Mouse (Mus musculus): ENCODE data around the gene Arhgap35. TPM values are rescaled to one million over a fixed set of nuclear protein-coding genes. Genes with fewer than 3 reads are reported as not detected.

Arhgap35 gene
- polyA plus RNA-seq, 1 experiment from 2014 or later = 32.6 TPM

GRCm38 (mm10) chr7:16544770-16545169, 70.0 kb downstream of the Arhgap35 start:
- H3K27me3 ChIP-seq (ENCODE audit: control insufficient read depth, insufficient read depth, low read length) = no peaks in the 10 kb centered on the region
- DNase-seq (ENCODE audit: low spot score) (peak; percentile 64), ATAC-seq (replicated peaks; ENCODE audit: insufficient number of reproducible peaks, low FRiP score, low TSS enrichment, low read depth) (peak; percentile 70; the same call in 1 of the 2 replicates)
- H3K36me3 ChIP-seq (replicated peaks; ENCODE audit: control insufficient read depth, insufficient read depth, low read depth, low read length) = peaks cover 3% of the 10 kb centered on the region; the same call in 1 of the 2 replicates
- no peak overlapping the region for H3K4me2 ChIP-seq (ENCODE audit: low read depth, low read length)
- H3K9ac ChIP-seq (replicated peaks; ENCODE audit: low read length) = no peak overlapping the region
- no peak overlapping the region for H3K27ac ChIP-seq (replicated peaks; ENCODE audit: low read depth, low read length)
- WGBS = 47% methylated on average over 8 of the region's 8 CpGs
- H3K4me1 ChIP-seq (ENCODE audit: control insufficient read depth, insufficient read depth, low read length) = no peaks in the 10 kb centered on the region
- no peaks in the 10 kb centered on the region for H3K9me3 ChIP-seq (replicated peaks; ENCODE audit: control insufficient read depth, low read length)
- no peak overlapping the region for H3K4me3 ChIP-seq (ENCODE audit: low read depth, low read length)

DNA sequence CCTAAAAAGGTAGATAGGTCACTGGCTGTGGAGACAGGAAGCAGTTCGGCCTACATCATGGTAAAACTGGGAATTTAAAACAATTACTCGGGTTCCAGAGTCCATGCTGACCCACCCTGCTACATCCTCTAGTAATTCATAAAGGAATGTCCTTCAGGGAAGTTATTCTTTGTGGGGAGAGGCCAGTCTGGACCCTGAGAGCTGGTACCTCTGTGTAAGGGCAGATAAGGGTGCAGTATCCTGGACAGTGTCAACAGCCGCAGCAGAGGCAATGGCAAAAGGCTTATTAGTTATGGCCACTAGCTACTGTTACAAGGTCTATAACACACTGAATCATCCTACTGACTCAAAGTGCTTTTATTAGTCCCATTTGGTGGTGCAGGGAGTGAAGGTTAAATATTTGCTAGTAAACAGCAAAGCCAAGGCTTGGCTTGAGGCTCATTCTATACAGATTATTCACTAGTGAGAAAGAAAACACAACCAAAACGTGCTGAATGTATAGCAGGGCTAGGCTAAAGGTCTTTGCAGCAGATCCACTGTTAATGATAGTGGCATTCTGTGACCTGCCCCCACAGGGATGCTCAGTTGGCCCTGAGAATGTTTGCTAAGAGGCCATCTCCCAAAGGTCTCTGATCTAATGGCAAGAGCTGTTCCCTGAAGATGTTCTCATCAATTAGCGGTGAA, 77.4 kb downstream of the Arhgap35 start:
- 87% methylated on average over 5 of the region's 5 CpGs for WGBS
- H3K27me3 ChIP-seq (ENCODE audit: control insufficient read depth, insufficient read depth, low read length) = no peaks in the 10 kb centered on the region
- H3K36me3 ChIP-seq (replicated peaks; ENCODE audit: control insufficient read depth, insufficient read depth, low read depth, low read length) = no peaks in the 10 kb centered on the region; the same call in none of the 2 replicates
- H3K4me3 ChIP-seq (ENCODE audit: low read depth, low read length) = no peak overlapping the region
- H3K27ac ChIP-seq (replicated peaks; ENCODE audit: low read depth, low read length) = no peak overlapping the region
- H3K9ac ChIP-seq (replicated peaks; ENCODE audit: low read length) = no peak overlapping the region
- ATAC-seq (replicated peaks; ENCODE audit: insufficient number of reproducible peaks, low FRiP score, low TSS enrichment, low read depth) (no peak), DNase-seq (ENCODE audit: low spot score) (no peak)
- H3K9me3 ChIP-seq (replicated peaks; ENCODE audit: control insufficient read depth, low read length) = no peaks in the 10 kb centered on the region
- no peaks in the 10 kb centered on the region for H3K4me1 ChIP-seq (ENCODE audit: control insufficient read depth, insufficient read depth, low read length)
- no peak overlapping the region for H3K4me2 ChIP-seq (ENCODE audit: low read depth, low read length)

GRCm38 (mm10) chr7:16525995-16526394, 88.8 kb downstream of the Arhgap35 start:
- Histone ChIP-seq H3K4me2 (ENCODE audit: low read depth, low read length) (no peak overlapping the region), H3K27me3 (ENCODE audit: control insufficient read depth, insufficient read depth, low read length) (no peaks in the 10 kb centered on the region), H3K36me3 (replicated peaks; ENCODE audit: control insufficient read depth, insufficient read depth, low read depth, low read length) (no peaks in the 10 kb centered on the region), H3K4me1 (ENCODE audit: control insufficient read depth, insufficient read depth, low read length) (no peaks in the 10 kb centered on the region), H3K9me3 (replicated peaks; ENCODE audit: control insufficient read depth, low read length) (no peaks in the 10 kb centered on the region), H3K9ac (replicated peaks; ENCODE audit: low read length) (no peak overlapping the region), H3K27ac (replicated peaks; ENCODE audit: low read depth, low read length) (no peak overlapping the region), H3K4me3 (ENCODE audit: low read depth, low read length) (no peak overlapping the region)
- DNase-seq (ENCODE audit: low spot score) = no peak
- 88% methylated on average over 2 of the region's 2 CpGs for WGBS
- ATAC-seq (replicated peaks; ENCODE audit: insufficient number of reproducible peaks, low FRiP score, low TSS enrichment, low read depth) = no peak

- H3K27me3 ChIP-seq (ENCODE audit: control insufficient read depth, insufficient read depth, low read length) = no peaks in the 10 kb centered on the region
- H3K27ac ChIP-seq (replicated peaks; ENCODE audit: low read depth, low read length) = no peak overlapping the region
- H3K4me1 ChIP-seq (ENCODE audit: control insufficient read depth, insufficient read depth, low read length) = no peaks in the 10 kb centered on the region
- no peaks in the 10 kb centered on the region for H3K36me3 ChIP-seq (replicated peaks; ENCODE audit: control insufficient read depth, insufficient read depth, low read depth, low read length)
- DNase-seq (ENCODE audit: low spot score) (no peak), ATAC-seq (replicated peaks; ENCODE audit: insufficient number of reproducible peaks, low FRiP score, low TSS enrichment, low read depth) (no peak)
- WGBS = 84% methylated on average over 3 of the region's 3 CpGs
- no peaks in the 10 kb centered on the region for H3K9me3 ChIP-seq (replicated peaks; ENCODE audit: control insufficient read depth, low read length)
- H3K4me3 ChIP-seq (ENCODE audit: low read depth, low read length) = no peak overlapping the region
- no peak overlapping the region for H3K4me2 ChIP-seq (ENCODE audit: low read depth, low read length)
- H3K9ac ChIP-seq (replicated peaks; ENCODE audit: low read length) = no peak overlapping the region
Observed at GRCm38 (mm10) chr7:16525448-16525847, 89.3 kb downstream of the Arhgap35 start.

DNA sequence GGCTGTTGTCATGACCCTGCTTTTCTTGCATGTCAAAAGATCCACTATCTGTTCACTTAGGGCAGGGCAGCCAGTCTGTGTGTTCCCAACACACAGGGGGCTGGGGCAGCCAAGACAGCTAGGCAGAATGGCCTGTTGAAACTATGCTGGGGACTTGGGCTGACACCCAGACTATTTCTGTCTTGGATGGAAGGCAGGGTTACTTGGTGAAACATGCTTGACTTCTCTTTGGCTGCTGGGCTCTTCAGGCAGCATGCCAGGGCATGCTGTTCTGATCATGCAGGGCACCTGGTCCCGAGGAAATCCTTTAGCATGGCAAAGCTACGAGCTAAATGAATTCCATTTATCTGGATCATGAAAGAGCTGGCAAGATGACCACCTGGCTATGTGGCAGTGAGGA, 90.5 kb downstream of the Arhgap35 start:
- no peak for ATAC-seq (replicated peaks; ENCODE audit: insufficient number of reproducible peaks, low FRiP score, low TSS enrichment, low read depth)
- WGBS = 86% methylated on average over 2 of the region's 2 CpGs

DNA sequence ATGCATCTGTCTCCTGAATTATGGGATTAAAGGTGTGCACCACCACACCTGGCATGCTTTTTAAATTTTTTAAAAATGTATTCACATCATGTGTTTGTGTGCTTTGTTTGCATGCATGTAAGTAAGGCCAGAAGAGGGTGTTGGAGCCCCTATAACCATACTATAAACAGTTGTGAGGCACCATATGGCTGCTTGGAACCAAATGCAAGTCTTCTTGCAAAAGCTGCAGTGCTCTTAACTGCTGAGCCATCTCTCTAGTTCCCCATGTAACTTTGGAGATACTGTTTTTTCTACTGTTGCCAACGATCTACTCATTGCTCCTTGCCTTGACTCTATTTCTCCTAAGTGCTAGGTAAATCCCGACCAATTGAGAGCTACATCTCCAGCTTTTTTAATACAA, 95.5 kb downstream of the Arhgap35 start:
- H3K27me3 ChIP-seq (ENCODE audit: control insufficient read depth, insufficient read depth, low read length) = no peaks in the 10 kb centered on the region
- H3K4me2 ChIP-seq (ENCODE audit: low read depth, low read length) = no peak overlapping the region
- H3K36me3 ChIP-seq (replicated peaks; ENCODE audit: control insufficient read depth, insufficient read depth, low read depth, low read length) = no peaks in the 10 kb centered on the region; the same call in 1 of the 2 replicates
- H3K27ac ChIP-seq (replicated peaks; ENCODE audit: low read depth, low read length) = no peak overlapping the region
- no peak overlapping the region for H3K9ac ChIP-seq (replicated peaks; ENCODE audit: low read length)
- DNase-seq (ENCODE audit: low spot score) (no peak), ATAC-seq (replicated peaks; ENCODE audit: insufficient number of reproducible peaks, low FRiP score, low TSS enrichment, low read depth) (no peak)
- H3K9me3 ChIP-seq (replicated peaks; ENCODE audit: control insufficient read depth, low read length) = no peaks in the 10 kb centered on the region
- WGBS = 90% methylated on average over 2 of the region's 2 CpGs
- no peak overlapping the region for H3K4me3 ChIP-seq (ENCODE audit: low read depth, low read length)
- no peaks in the 10 kb centered on the region for H3K4me1 ChIP-seq (ENCODE audit: control insufficient read depth, insufficient read depth, low read length)

More for the DNA sequence above, 90.5 kb downstream of the Arhgap35 start:
- no peak for DNase-seq (ENCODE audit: low spot score)
- Histone ChIP-seq H3K9ac (replicated peaks; ENCODE audit: low read length) (no peak overlapping the region), H3K9me3 (replicated peaks; ENCODE audit: control insufficient read depth, low read length) (no peaks in the 10 kb centered on the region), H3K4me2 (ENCODE audit: low read depth, low read length) (no peak overlapping the region), H3K27me3 (ENCODE audit: control insufficient read depth, insufficient read depth, low read length) (no peaks in the 10 kb centered on the region), H3K4me1 (ENCODE audit: control insufficient read depth, insufficient read depth, low read length) (no peaks in the 10 kb centered on the region), H3K36me3 (replicated peaks; ENCODE audit: control insufficient read depth, insufficient read depth, low read depth, low read length) (no peaks in the 10 kb centered on the region), H3K4me3 (ENCODE audit: low read depth, low read length) (no peak overlapping the region), H3K27ac (replicated peaks; ENCODE audit: low read depth, low read length) (no peak overlapping the region)

GRCm38 (mm10) chr7:16517198-16517597, 97.6 kb downstream of the Arhgap35 start:
- DNase-seq (ENCODE audit: low spot score) (no peak), ATAC-seq (replicated peaks; ENCODE audit: insufficient number of reproducible peaks, low FRiP score, low TSS enrichment, low read depth) (no peak)
- H3K9ac ChIP-seq (replicated peaks; ENCODE audit: low read length) = no peak overlapping the region
- no peaks in the 10 kb centered on the region for H3K4me1 ChIP-seq (ENCODE audit: control insufficient read depth, insufficient read depth, low read length)
- no peak overlapping the region for H3K4me2 ChIP-seq (ENCODE audit: low read depth, low read length)
- no peaks in the 10 kb centered on the region for H3K27me3 ChIP-seq (ENCODE audit: control insufficient read depth, insufficient read depth, low read length)
- H3K36me3 ChIP-seq (replicated peaks; ENCODE audit: control insufficient read depth, insufficient read depth, low read depth, low read length) = no peaks in the 10 kb centered on the region; the same call in 1 of the 2 replicates
- WGBS = 82% methylated on average over 5 of the region's 5 CpGs
- H3K4me3 ChIP-seq (ENCODE audit: low read depth, low read length) = no peak overlapping the region
- H3K27ac ChIP-seq (replicated peaks; ENCODE audit: low read depth, low read length) = no peak overlapping the region
- no peaks in the 10 kb centered on the region for H3K9me3 ChIP-seq (replicated peaks; ENCODE audit: control insufficient read depth, low read length)

DNA sequence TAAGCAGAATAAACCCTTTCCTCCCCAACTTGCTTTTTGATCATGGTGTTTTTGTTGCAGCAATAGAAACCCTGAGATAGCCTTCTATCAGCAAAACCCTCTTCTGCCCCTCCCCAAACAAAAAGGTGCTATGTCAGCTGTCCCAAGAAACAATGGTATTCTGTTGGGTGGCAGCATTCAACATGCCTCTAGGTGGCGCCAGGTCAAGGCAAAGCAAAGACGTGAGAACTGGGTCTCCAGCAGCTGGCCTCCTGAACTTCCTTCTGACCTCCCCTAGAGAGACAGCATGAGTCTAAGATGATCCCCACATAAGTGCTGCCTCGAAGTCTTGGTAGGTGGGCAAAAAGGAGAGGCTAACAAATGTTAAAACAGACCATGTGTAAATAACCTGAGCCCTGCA, 107.5 kb downstream of the Arhgap35 start:
- WGBS = 13% methylated on average over 3 of the region's 3 CpGs
- Histone ChIP-seq H3K27ac (replicated peaks; ENCODE audit: low read depth, low read length) (no peak overlapping the region), H3K27me3 (ENCODE audit: control insufficient read depth, insufficient read depth, low read length) (no peaks in the 10 kb centered on the region), H3K4me3 (ENCODE audit: low read depth, low read length) (no peak overlapping the region), H3K4me1 (ENCODE audit: control insufficient read depth, insufficient read depth, low read length) (no peaks in the 10 kb centered on the region), H3K9ac (replicated peaks; ENCODE audit: low read length) (no peak overlapping the region), H3K9me3 (replicated peaks; ENCODE audit: control insufficient read depth, low read length) (no peaks in the 10 kb centered on the region), H3K36me3 (replicated peaks; ENCODE audit: control insufficient read depth, insufficient read depth, low read depth, low read length) (peaks cover 6% of the 10 kb centered on the region), H3K4me2 (ENCODE audit: low read depth, low read length) (no peak overlapping the region)
- 0 out of 2 replicates have a peak, but pooled peaks have one; percentile 39 for ATAC-seq (replicated peaks; ENCODE audit: insufficient number of reproducible peaks, low FRiP score, low TSS enrichment, low read depth)
- DNase-seq (ENCODE audit: low spot score) = peak; percentile 56
